Mouse (Mus musculus) heart, adult 2 months (tissue): Measurements from ENCODE around the gene Sdhaf3.

ENCODE experiments used
- CTCF ChIP-seq: fragments of 200-600 bp; IDR thresholded peaks from 2 replicates; pipeline ENCODE4 v1.8.1; 2022; ENCODE audit warnings: antibody characterized with exemption, mild to moderate bottlenecking, moderate library complexity
- POLR2A ChIP-seq: fragments of 200-500 bp; IDR thresholded peaks from 2 replicates; pipeline ENCODE4 v1.6.1; 2011; ENCODE audit warnings: mild to moderate bottlenecking, low read depth, low read length, control low read depth; ENCODE audit not compliant: insufficient read depth

DNA sequence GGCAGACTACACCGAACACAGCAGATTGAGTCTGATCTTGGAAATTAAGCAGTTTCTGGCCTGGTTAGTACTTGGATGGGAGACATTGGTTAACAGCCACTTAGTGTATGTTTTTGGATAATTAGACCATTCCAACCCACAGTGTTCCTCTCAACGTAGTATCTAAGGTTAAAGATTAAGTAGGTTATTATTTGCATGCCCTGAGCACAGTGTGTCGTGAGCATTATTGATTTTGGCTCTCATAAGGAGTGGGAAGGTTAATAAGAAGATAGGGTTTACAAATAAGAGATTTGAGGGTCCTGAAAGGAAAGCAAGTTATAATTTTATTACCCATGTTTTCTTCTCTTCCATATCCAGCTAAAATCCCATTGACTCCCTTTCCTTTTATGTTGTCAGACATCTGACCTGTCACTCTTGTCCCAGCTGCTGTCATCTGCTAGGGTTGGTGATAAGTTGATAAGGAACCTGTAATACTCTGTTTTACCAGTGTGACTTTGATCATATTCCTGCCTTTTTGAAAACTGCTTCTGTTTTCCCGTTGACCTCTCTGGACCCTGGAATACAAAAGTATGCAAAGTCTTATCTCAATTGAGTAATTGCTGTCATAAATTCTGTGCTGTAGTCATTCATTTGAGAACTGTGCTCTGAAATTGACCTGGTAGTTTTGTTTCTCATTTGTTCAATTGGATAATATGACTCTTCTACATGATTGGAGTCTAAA lies 41.6 kb downstream of the Sdhaf3 start:
- TF ChIP-seq POLR2A, result no peak
- no peak for TF ChIP-seq CTCF
